In genomic region chr8:128724819-128725218, GRCm38 (mm10) we compare ENCODE assay signal across 8 mouse cellular contexts. TPM values are rescaled to one million over a fixed set of nuclear protein-coding genes. Genes with fewer than 3 reads are reported as not detected.
A peak's percentile ranks its signal among the peaks of the same experiment; 100 is the strongest.
DNase-seq lines count a peak whose midpoint lies in the region; ATAC-seq and TF ChIP-seq lines count a peak whose summit lies in the region.

No protein-coding gene starts in this region.

- no peaks in the 10 kb centered on the region for H3K27me3 ChIP-seq in kidney, postnatal 0 days (ENCODE audit: insufficient read depth, low read length)
- no peaks in the 10 kb centered on the region for H3K27me3 ChIP-seq in neural tube, embryonic 12.5 days (replicated peaks)

- H3K27ac ChIP-seq in kidney, postnatal 0 days: no peak overlapping the region
- H3K27ac ChIP-seq in neural tube, embryonic 12.5 days: no peak overlapping the region

- H3K4me3 ChIP-seq in kidney, postnatal 0 days (replicated peaks; ENCODE audit: low read depth, low read length): no peak overlapping the region
- no peak overlapping the region for H3K4me3 ChIP-seq in neural tube, embryonic 12.5 days

- H3K4me2 ChIP-seq in kidney, postnatal 0 days (ENCODE audit: low read length): no peak overlapping the region
- no peak overlapping the region for H3K4me2 ChIP-seq in neural tube, embryonic 12.5 days (replicated peaks)

- H3K4me1 ChIP-seq in kidney, postnatal 0 days (replicated peaks; ENCODE audit: insufficient read depth, low read length): no peaks in the 10 kb centered on the region
- H3K4me1 ChIP-seq in neural tube, embryonic 12.5 days: no peaks in the 10 kb centered on the region

- TF ChIP-seq CTCF in kidney, postnatal 0 days (IDR thresholded peaks at IDR 0.05; ENCODE audit: low read depth): peak; percentile 77

- H3K9ac ChIP-seq in kidney, postnatal 0 days (ENCODE audit: low read depth, low read length): no peak overlapping the region
- H3K9ac ChIP-seq in neural tube, embryonic 12.5 days: no peak overlapping the region

- H3K9me3 ChIP-seq in kidney, postnatal 0 days (replicated peaks; ENCODE audit: low read length): no peaks in the 10 kb centered on the region
- H3K9me3 ChIP-seq in neural tube, embryonic 12.5 days: no peaks in the 10 kb centered on the region

- peak; percentile 13 to 37 for DNase-seq in layer of hippocampus, postnatal 10 days (ENCODE audit: low spot score in 2 of 2)
- no peak for DNase-seq in layer of hippocampus, adult 9-10 months (ENCODE audit: low spot score)
- DNase-seq in Muller cell, postnatal 12 days (ENCODE audit: inconsistent ontology term): peak; percentile 51
- peak; percentile 11 for DNase-seq in embryo, embryonic 11.5 days (ENCODE audit: low read depth, low spot score)
- peak; percentile 73 for DNase-seq in kidney, postnatal 0 days (ENCODE audit: low spot score)
- DNase-seq in gastrocnemius, adult 18-20 months (ENCODE audit: low spot score): no peak
- no peak for DNase-seq in spleen, adult 18-20 months

- WGBS in kidney, postnatal 0 days: 54% methylated on average over 1 of the region's 1 CpGs
- WGBS in neural tube, embryonic 12.5 days: 70% methylated on average over 1 of the region's 1 CpGs

- H3K36me3 ChIP-seq in kidney, postnatal 0 days (ENCODE audit: insufficient read depth, low read length): peaks cover 56% of the 10 kb centered on the region
- peaks cover 42% of the 10 kb centered on the region for H3K36me3 ChIP-seq in neural tube, embryonic 12.5 days

- ATAC-seq in kidney, postnatal 0 days (replicated peaks; ENCODE audit: low FRiP score, low read depth): 0 out of 2 replicates have a peak, but pooled peaks have one; percentile 57
- 0 out of 2 replicates have a peak, but pooled peaks have one; percentile 63 for ATAC-seq in neural tube, embryonic 12.5 days (ENCODE audit: low FRiP score, low read depth)

RNA-seq across cellular contexts. Expression of gene Itgb1, which starts 39.4 kb away (rescaled TPM):
- total RNA-seq in layer of hippocampus, postnatal 10 days (2021): 10 to 100 TPM; 90.7 to 92.0 TPM
- polyA plus RNA-seq in kidney, postnatal 0 days (2015; fragmentation: Nextera tagmentation; extraction: Ambion mirVana): 302 and 312 TPM in 2 replicates
- 158 and 174 TPM in 2 replicates for polyA plus RNA-seq in neural tube, embryonic 12.5 days (2016; fragmentation: Nextera tagmentation; extraction: Ambion mirVana)
- total RNA-seq in gastrocnemius, adult 18-20 months (2021): 100 to 1,000 TPM; 147 to 171 TPM

Comparison
In these comparisons a context has a peak if more than half of its experiments do, and no peak if none do; other contexts are left out.
1. DNase-seq: peak in layer of hippocampus, postnatal 10 days (2 of 2), Muller cell, postnatal 12 days (single experiment), embryo, embryonic 11.5 days (single experiment) and kidney, postnatal 0 days (single experiment); none in layer of hippocampus, adult 9-10 months (single experiment), gastrocnemius, adult 18-20 months (single experiment) and spleen, adult 18-20 months (0 of 2).